In genomic region chr17:5402069-5402468, GRCm38 (mm10) we compare ENCODE assay signal across 8 mouse cellular contexts. TPM values are rescaled to one million over a fixed set of nuclear protein-coding genes. Genes with fewer than 3 reads are reported as not detected.
DNase-seq lines count a peak whose midpoint lies in the region; ATAC-seq and TF ChIP-seq lines count a peak whose summit lies in the region.

No protein-coding gene starts in this region.

- no peak overlapping the region for H3K4me3 ChIP-seq in embryonic facial prominence, embryonic 15.5 days (replicated peaks)
- H3K4me3 ChIP-seq in heart, embryonic 14.5 days (ENCODE audit: control insufficient read depth in 1 of 2, insufficient read depth in 1 of 2, low read depth in 1 of 2, low read length in 2 of 2), result no peak overlapping the region
- no peak overlapping the region for H3K4me3 ChIP-seq in kidney, postnatal 0 days (replicated peaks; ENCODE audit: low read depth, low read length)
- H3K4me3 ChIP-seq in lung, embryonic 15.5 days, result no peak overlapping the region

- H3K4me1 ChIP-seq in embryonic facial prominence, embryonic 15.5 days, result peaks cover 35% of the 10 kb centered on the region
- peaks cover 5 to 6% of the 10 kb centered on the region in 2 experiments; a peak in 3 of 4 replicates for H3K4me1 ChIP-seq in heart, embryonic 14.5 days (ENCODE audit: control insufficient read depth in 2 of 2, insufficient read depth in 2 of 2, low read length in 2 of 2)
- H3K4me1 ChIP-seq in kidney, postnatal 0 days (replicated peaks; ENCODE audit: insufficient read depth, low read length), result 0 out of 2 replicates have a peak, but pooled peaks cover 7% of the 10 kb centered on the region
- H3K4me1 ChIP-seq in lung, embryonic 15.5 days, result peaks cover 13% of the 10 kb centered on the region

- peaks cover 9% of the 10 kb centered on the region; the same call in 1 of the 2 replicates for H3K27me3 ChIP-seq in embryonic facial prominence, embryonic 15.5 days
- peaks cover 23% of the 10 kb centered on the region for H3K27me3 ChIP-seq in heart, embryonic 14.5 days (ENCODE audit: control insufficient read depth, insufficient read depth, low read length)
- no peaks in the 10 kb centered on the region for H3K27me3 ChIP-seq in kidney, postnatal 0 days (ENCODE audit: insufficient read depth, low read length)
- peaks cover 30% of the 10 kb centered on the region for H3K27me3 ChIP-seq in lung, embryonic 15.5 days

- DNase-seq in ES-CJ7 (ENCODE audit: low read depth, low spot score), result peak; percentile 81
- DNase-seq in adrenal gland, postnatal 4 days (ENCODE audit: low spot score in 2 of 2), result peak; percentile 52 to 58
- DNase-seq in kidney, postnatal 0 days (ENCODE audit: low spot score), result peak; percentile 84
- DNase-seq in ovary, postnatal 10 days (ENCODE audit: low spot score), result peak; percentile 43
- peak; percentile 69 for DNase-seq in thymus, postnatal 25 days

- no peaks in the 10 kb centered on the region for H3K9me3 ChIP-seq in embryonic facial prominence, embryonic 15.5 days (replicated peaks)
- H3K9me3 ChIP-seq in heart, embryonic 14.5 days (ENCODE audit: control insufficient read depth, low read length), result no peaks in the 10 kb centered on the region
- no peaks in the 10 kb centered on the region for H3K9me3 ChIP-seq in kidney, postnatal 0 days (replicated peaks; ENCODE audit: low read length)
- no peaks in the 10 kb centered on the region for H3K9me3 ChIP-seq in lung, embryonic 15.5 days

- no peaks in the 10 kb centered on the region for H3K36me3 ChIP-seq in embryonic facial prominence, embryonic 15.5 days
- no peaks in the 10 kb centered on the region for H3K36me3 ChIP-seq in heart, embryonic 14.5 days (ENCODE audit: control insufficient read depth, insufficient read depth, low read length)
- no peaks in the 10 kb centered on the region for H3K36me3 ChIP-seq in kidney, postnatal 0 days (ENCODE audit: insufficient read depth, low read length)
- H3K36me3 ChIP-seq in lung, embryonic 15.5 days, result no peaks in the 10 kb centered on the region

- 0 out of 2 replicates have a peak, but pooled peaks have one; percentile 16 for ATAC-seq in embryonic facial prominence, embryonic 15.5 days (ENCODE audit: insufficient number of reproducible peaks, low FRiP score, low TSS enrichment, low read depth)
- no peak for ATAC-seq in heart, embryonic 14.5 days (ENCODE audit: insufficient number of reproducible peaks, insufficient read depth, low FRiP score, low read depth)
- ATAC-seq in kidney, postnatal 0 days (replicated peaks; ENCODE audit: low FRiP score, low read depth), result peak; percentile 24; the same call in 1 of the 2 replicates
- ATAC-seq in lung, embryonic 15.5 days (ENCODE audit: borderline replicate concordance, extremely low read depth, low FRiP score, low TSS enrichment), result peak; percentile 68

- H3K4me2 ChIP-seq in embryonic facial prominence, embryonic 15.5 days (replicated peaks), result peak overlapping the region; percentile 37
- peak overlapping the region; percentile 53 for H3K4me2 ChIP-seq in heart, embryonic 14.5 days (ENCODE audit: low read length)
- H3K4me2 ChIP-seq in kidney, postnatal 0 days (ENCODE audit: low read length), result peak overlapping the region; percentile 23
- H3K4me2 ChIP-seq in lung, embryonic 15.5 days, result peak overlapping the region; percentile 38

- H3K9ac ChIP-seq in embryonic facial prominence, embryonic 15.5 days, result no peak overlapping the region
- no peak overlapping the region; the same call in 1 of the 2 replicates for H3K9ac ChIP-seq in heart, embryonic 14.5 days (ENCODE audit: low read length)
- no peak overlapping the region for H3K9ac ChIP-seq in kidney, postnatal 0 days (ENCODE audit: low read depth, low read length)
- H3K9ac ChIP-seq in lung, embryonic 15.5 days, result no peak overlapping the region

- peak; percentile 84 for TF ChIP-seq CTCF in kidney, postnatal 0 days (IDR thresholded peaks at IDR 0.05; ENCODE audit: low read depth)

- WGBS in embryonic facial prominence, embryonic 15.5 days, result 5% methylated on average over 9 of the region's 9 CpGs
- WGBS in heart, embryonic 14.5 days, result 6% methylated on average over 9 of the region's 9 CpGs
- WGBS in kidney, postnatal 0 days, result 11% methylated on average over 9 of the region's 9 CpGs
- 11% methylated on average over 9 of the region's 9 CpGs for WGBS in lung, embryonic 15.5 days

- no peak overlapping the region for H3K27ac ChIP-seq in embryonic facial prominence, embryonic 15.5 days (replicated peaks)
- no peak overlapping the region for H3K27ac ChIP-seq in heart, embryonic 14.5 days (replicated peaks in 1 of 2; ENCODE audit: control insufficient read depth in 1 of 2, insufficient read depth in 1 of 2, low read depth in 2 of 2, low read length in 2 of 2)
- no peak overlapping the region for H3K27ac ChIP-seq in kidney, postnatal 0 days
- H3K27ac ChIP-seq in lung, embryonic 15.5 days, result no peak overlapping the region

RNA-seq across cellular contexts. Expression of gene Ldhal6b, which starts 16.5 kb away (rescaled TPM):
- total RNA-seq in adrenal gland, postnatal 4 days (2021), result 1 to 10 TPM; 1.6 to 2.4 TPM
- not detected in 2 replicates for polyA plus RNA-seq in embryonic facial prominence, embryonic 15.5 days (2015; fragmentation: Nextera tagmentation; extraction: Ambion mirVana)
- not detected in 2 replicates for polyA plus RNA-seq in heart, embryonic 14.5 days (2014; fragmentation: Nextera tagmentation; extraction: Ambion mirVana)
- polyA plus RNA-seq in kidney, postnatal 0 days (2015; fragmentation: Nextera tagmentation; extraction: Ambion mirVana), result not detected in 2 replicates
- polyA plus RNA-seq in lung, embryonic 15.5 days (2015; fragmentation: Nextera tagmentation; extraction: Ambion mirVana), result not detected in 2 replicates

RNA-seq across cellular contexts. Expression of gene Tmem242, which starts 38.0 kb away (rescaled TPM):
- 100 to 1,000 TPM; 113 to 116 TPM for total RNA-seq in adrenal gland, postnatal 4 days (2021)
- polyA plus RNA-seq in embryonic facial prominence, embryonic 15.5 days (2015; fragmentation: Nextera tagmentation; extraction: Ambion mirVana), result 115 and 119 TPM in 2 replicates
- polyA plus RNA-seq in heart, embryonic 14.5 days (2014; fragmentation: Nextera tagmentation; extraction: Ambion mirVana), result 108 and 141 TPM in 2 replicates
- 130 and 139 TPM in 2 replicates for polyA plus RNA-seq in kidney, postnatal 0 days (2015; fragmentation: Nextera tagmentation; extraction: Ambion mirVana)
- polyA plus RNA-seq in lung, embryonic 15.5 days (2015; fragmentation: Nextera tagmentation; extraction: Ambion mirVana), result 118 and 127 TPM in 2 replicates
